Mouse (Mus musculus) liver, embryonic 15.5 days (tissue): ENCODE data around the gene Cacna2d4. TPM values are rescaled to one million over a fixed set of nuclear protein-coding genes. Genes with fewer than 3 reads are reported as not detected.
A peak's percentile ranks its signal among the peaks of the same experiment; 100 is the strongest.
"Not testable (repeated sequence)": the region's sequence is repeated elsewhere in the genome, so short reads cannot be mapped to it uniquely, and the experiment has no call there.

Experiments used
- ATAC-seq: fragments of 200-750 bp; cut with Nextera tagmentation; 2 replicates; pipeline ENCODE4 v1.8.0; 2017; ENCODE audit warnings: moderate number of reproducible peaks, mild to moderate bottlenecking, moderate library complexity; ENCODE audit not compliant: insufficient read depth
- H3K27ac ChIP-seq: fragments of 300-500 bp; sonication (generic); replicated peaks from 2 replicates; pipeline ENCODE4 v1.5.1; 2015; ENCODE audit warnings: mild to moderate bottlenecking, inconsistent platforms
- H3K27me3 ChIP-seq: fragments of 300-500 bp; sonication (generic); 2 replicates; pipeline ENCODE4 v1.6.1; 2015; ENCODE audit warnings: mild to moderate bottlenecking, inconsistent platforms
- H3K36me3 ChIP-seq: fragments of 300-500 bp; sonication (generic); replicated peaks from 2 replicates; pipeline ENCODE4 v1.6.1; 2015; ENCODE audit warnings: moderate library complexity, mild to moderate bottlenecking, inconsistent platforms
- H3K4me1 ChIP-seq: fragments of 300-500 bp; sonication (generic); replicated peaks from 2 replicates; pipeline ENCODE4 v1.6.1; 2015; ENCODE audit warnings: inconsistent platforms
- H3K4me2 ChIP-seq: fragments of 300-500 bp; sonication (generic); 2 replicates; pipeline ENCODE4 v1.6.1; 2015; ENCODE audit warnings: moderate library complexity, mild to moderate bottlenecking, inconsistent platforms
- H3K4me3 ChIP-seq: fragments of 300-500 bp; sonication (generic); replicated peaks from 2 replicates; pipeline ENCODE4 v1.5.1; 2015; ENCODE audit warnings: mild to moderate bottlenecking, inconsistent platforms
- H3K9ac ChIP-seq: fragments of 300-500 bp; sonication (generic); 2 replicates; pipeline ENCODE4 v1.6.1; 2015; ENCODE audit warnings: moderate library complexity, mild to moderate bottlenecking, inconsistent platforms
- H3K9me3 ChIP-seq: fragments of 300-500 bp; sonication (generic); replicated peaks from 2 replicates; pipeline ENCODE4 v1.6.1; 2016; ENCODE audit warnings: inconsistent platforms
- WGBS: fragments of 180-500 bp; shearing (Covaris S2); methylation state at CpG from one replicate; pipeline ENCODE4 v1.1.7; 2015; ENCODE audit warnings: mixed read lengths; ENCODE audit not compliant: insufficient replicate concordance; 5-methylcytosine and 5-hydroxymethylcytosine counted together
- polyA plus RNA-seq: library from polyadenylated mRNA; unstranded; fragments of >200 nt; fragmentation: Nextera tagmentation; extraction: Ambion mirVana; gene quantifications from 2 replicates; pipeline ENCODE4 v1.2.1, GENCODE M21; 2015

Cacna2d4 gene
- polyA plus RNA-seq, 1 experiment from 2014 or later = not detected

DNA sequence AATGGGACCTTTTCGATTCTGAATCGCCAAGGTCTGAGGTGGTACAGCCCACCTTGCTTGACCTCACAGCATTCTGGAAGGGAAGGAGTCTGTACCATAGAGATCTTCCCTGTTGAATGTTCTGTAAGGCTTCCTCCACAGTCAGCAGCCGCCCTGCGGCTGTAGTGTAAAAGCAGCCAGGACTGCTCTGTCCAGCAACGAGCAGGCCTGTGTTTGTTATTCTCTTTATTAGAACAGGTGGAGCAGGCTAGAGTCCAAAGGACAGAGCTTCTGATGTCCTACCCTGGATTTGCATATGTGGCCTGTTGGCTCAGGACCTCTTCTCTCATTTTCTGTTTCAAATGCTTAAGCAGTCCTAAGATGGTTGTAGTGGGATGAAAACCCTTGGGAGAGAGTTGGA is 36.0 kb upstream of the Cacna2d4 start:
- WGBS = 75% methylated on average over 5 of the region's 5 CpGs
- Histone ChIP-seq H3K9ac (no peak overlapping the region), H3K4me2 (no peak overlapping the region), H3K9me3 (no peaks in the 10 kb centered on the region), H3K27ac (no peak overlapping the region), H3K4me1 (no peaks in the 10 kb centered on the region), H3K36me3 (no peaks in the 10 kb centered on the region), H3K27me3 (no peaks in the 10 kb centered on the region), H3K4me3 (no peak overlapping the region)
- ATAC-seq = peak; percentile 74

DNA sequence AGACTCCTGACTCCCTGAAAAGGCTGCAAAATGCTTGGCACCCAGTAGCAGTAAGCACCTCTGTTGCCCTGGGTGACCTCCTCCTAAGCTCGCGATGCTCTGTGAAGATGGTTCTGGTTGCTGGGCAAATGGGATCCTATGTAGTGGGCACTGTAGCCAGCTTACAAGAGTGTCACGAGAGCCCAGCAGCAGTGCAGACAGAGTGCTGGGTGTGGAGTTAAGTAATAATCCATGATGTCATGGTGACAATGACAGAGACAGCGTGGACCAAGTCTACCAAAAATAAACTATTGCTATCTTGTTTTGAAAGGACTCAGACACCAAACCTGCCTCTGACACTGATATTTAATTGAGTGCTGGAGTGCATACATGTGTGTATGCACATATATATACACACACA is 34.8 kb upstream of the Cacna2d4 start:
- no peak overlapping the region for H3K27ac ChIP-seq
- WGBS = 76% methylated on average over 4 of the region's 4 CpGs

DNA sequence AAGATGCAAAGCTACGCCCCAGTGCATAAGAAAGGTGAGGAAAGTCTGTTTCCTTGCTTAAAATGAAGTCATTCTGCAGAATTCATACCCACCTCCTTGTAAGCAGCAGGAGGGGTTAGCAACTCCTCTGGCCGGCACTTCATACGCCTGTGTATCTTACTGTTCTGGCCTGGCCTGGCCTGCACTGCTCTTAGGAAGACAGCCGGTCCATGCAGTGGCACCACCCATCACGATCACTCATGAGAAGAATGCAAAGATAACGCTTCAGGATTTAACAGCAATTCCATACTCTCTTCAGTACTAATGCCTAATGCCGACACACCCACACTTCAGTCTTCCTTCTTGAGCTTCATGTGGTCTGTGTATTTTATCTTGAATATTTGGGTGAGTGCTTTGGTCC is 32.0 kb upstream of the Cacna2d4 start:
- H3K9me3 ChIP-seq = no peaks in the 10 kb centered on the region

More for the DNA sequence above, 34.8 kb upstream of the Cacna2d4 start:
- no peaks in the 10 kb centered on the region for H3K36me3 ChIP-seq
- no peak overlapping the region for H3K9ac ChIP-seq
- H3K4me3 ChIP-seq = no peak overlapping the region
- H3K4me1 ChIP-seq = no peaks in the 10 kb centered on the region
- no peak for ATAC-seq
- no peaks in the 10 kb centered on the region for H3K27me3 ChIP-seq
- H3K9me3 ChIP-seq = no peaks in the 10 kb centered on the region
- no peak overlapping the region for H3K4me2 ChIP-seq

DNA sequence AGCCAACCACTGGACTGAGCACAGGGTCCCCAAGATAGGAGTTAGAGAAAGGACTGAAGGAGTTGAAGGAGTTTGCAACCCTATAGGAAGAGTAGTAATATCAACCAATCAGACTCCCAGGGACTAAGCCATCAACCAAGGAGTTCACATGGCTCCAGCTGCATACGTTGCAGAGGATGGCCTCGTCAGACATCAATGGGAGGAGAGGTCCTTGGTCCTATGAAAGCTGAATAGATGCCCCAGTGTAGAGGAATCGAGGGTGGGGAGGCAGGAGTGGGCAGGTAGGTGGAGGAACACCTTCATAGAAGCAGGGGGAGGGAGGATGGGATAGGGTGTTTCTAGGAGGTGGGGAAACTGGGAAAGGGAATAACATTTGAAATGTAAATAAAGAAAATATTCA is 31.4 kb upstream of the Cacna2d4 start:
- Histone ChIP-seq H3K4me3 (no peak overlapping the region), H3K36me3 (no peaks in the 10 kb centered on the region), H3K9me3 (no peaks in the 10 kb centered on the region), H3K4me2 (no peak overlapping the region), H3K4me1 (no peaks in the 10 kb centered on the region), H3K9ac (no peak overlapping the region), H3K27me3 (no peaks in the 10 kb centered on the region), H3K27ac (no peak overlapping the region)
- whole genome bisulfite sequencing = 70% methylated on average over 3 of the region's 3 CpGs
- no peak for ATAC-seq

More for the DNA sequence above, 32.0 kb upstream of the Cacna2d4 start:
- 73% methylated on average over 7 of the region's 7 CpGs for WGBS
- no peak overlapping the region for H3K4me3 ChIP-seq
- no peaks in the 10 kb centered on the region for H3K4me1 ChIP-seq
- no peaks in the 10 kb centered on the region for H3K27me3 ChIP-seq
- no peaks in the 10 kb centered on the region for H3K36me3 ChIP-seq
- no peak for ATAC-seq
- no peak overlapping the region for H3K27ac ChIP-seq
- no peak overlapping the region for H3K9ac ChIP-seq
- H3K4me2 ChIP-seq = no peak overlapping the region

DNA sequence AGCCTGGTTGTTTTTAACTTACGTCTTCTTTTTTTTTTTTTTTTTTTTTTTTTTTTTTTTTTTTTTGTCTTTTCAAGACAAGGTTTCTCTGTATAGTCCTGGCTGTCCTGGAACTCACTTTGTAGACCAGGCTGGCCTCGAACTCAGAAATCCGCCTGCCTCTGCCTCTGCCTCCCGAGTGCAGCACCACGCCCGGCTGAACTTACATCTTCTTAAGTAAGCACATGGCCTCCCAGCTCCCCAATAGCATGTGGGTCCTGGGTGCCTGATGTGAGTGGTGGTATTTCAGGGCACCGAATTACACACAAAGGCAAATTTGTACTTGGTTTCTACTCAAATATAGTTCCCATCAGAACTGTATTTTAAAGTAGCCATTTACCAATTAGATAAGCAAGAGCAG is 30.3 kb upstream of the Cacna2d4 start:
- not testable (repeated sequence) for H3K27ac ChIP-seq, H3K4me3 ChIP-seq, H3K9ac ChIP-seq, H3K27me3 ChIP-seq, H3K36me3 ChIP-seq, H3K4me1 ChIP-seq, H3K4me2 ChIP-seq, ATAC-seq, H3K9me3 ChIP-seq
- WGBS = 75% methylated on average over 7 of the region's 7 CpGs

DNA sequence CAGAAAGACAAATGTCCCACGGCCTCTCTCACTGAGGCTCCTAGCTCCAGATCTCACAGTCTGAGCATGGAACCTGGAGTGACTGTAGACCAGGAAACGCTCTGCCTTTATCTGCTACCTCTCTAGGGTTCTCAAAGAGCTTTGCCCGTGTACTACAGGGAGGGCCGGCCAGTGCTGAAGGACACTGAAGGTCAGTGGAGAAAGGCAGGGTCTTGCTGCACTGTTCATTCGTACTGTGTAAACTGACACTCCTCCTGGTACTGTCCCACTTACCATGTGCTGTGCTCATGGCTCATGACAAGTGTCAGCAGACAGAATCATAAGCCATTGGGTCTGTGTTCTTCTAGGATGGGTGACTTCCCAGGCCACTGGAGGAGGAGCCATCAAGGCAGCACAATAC is 23.0 kb upstream of the Cacna2d4 start:
- 71% methylated on average over 5 of the region's 5 CpGs for WGBS
- Histone ChIP-seq H3K9ac (no peak overlapping the region), H3K36me3 (peaks cover 18% of the 10 kb centered on the region), H3K9me3 (no peaks in the 10 kb centered on the region), H3K4me1 (no peaks in the 10 kb centered on the region), H3K27me3 (no peaks in the 10 kb centered on the region), H3K4me3 (no peak overlapping the region), H3K27ac (no peak overlapping the region), H3K4me2 (no peak overlapping the region)
- no peak for ATAC-seq

DNA sequence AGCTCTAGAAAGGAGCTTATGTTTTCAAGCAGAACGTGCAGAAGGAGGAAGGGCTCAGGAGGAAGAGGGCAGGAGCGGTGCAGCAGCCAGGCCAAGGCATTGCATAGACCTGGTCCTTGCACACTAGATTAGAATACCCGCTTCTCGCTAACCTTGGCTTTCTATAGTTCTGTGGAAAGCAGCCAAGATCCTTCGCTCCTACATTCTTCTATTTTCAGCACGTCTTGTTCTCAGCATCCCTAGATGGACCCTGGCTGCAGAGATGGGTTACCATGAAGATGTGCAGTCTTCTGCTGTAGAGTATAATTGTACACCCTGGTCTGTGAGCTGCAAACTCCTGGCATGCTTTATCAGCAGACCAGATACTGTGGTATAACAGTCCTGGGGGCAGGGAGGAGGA is 22.1 kb upstream of the Cacna2d4 start:
- H3K27ac ChIP-seq = no peak overlapping the region
- H3K9ac ChIP-seq = no peak overlapping the region
- no peak overlapping the region for H3K4me2 ChIP-seq
- H3K4me3 ChIP-seq = no peak overlapping the region
- no peaks in the 10 kb centered on the region for H3K27me3 ChIP-seq
- no peaks in the 10 kb centered on the region for H3K9me3 ChIP-seq
- H3K4me1 ChIP-seq = no peaks in the 10 kb centered on the region
- peaks cover 18% of the 10 kb centered on the region for H3K36me3 ChIP-seq
- 72% methylated on average over 6 of the region's 6 CpGs for WGBS
- no peak for ATAC-seq

DNA sequence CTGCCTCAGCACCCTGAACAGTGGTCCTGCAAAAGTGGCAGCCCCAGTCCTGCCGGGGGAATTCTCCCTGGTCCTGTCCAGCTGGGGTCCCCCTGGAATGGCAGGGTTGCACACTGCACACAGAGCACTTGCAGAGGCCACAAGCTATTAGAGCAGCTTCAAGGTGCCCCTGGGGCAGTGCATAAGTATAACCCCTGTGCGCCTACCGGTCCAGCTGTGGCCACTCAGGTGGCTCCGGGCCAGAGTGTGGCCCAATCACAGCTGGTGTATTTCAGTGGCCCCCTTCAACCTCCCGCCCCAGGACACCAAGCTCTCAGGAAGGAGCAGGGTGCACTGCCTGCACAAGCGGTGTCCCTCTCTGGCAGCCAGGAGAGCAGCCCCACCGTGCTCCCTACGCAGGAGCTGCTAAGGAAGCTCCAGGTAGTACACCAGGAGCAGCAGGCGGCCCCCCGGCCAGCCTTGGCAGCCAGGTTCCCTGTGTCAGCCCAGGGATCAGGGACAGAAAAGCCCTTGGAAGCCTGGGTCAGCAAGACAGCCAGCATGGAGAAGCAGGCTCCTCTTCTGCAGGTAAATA is 21.2 kb upstream of the Cacna2d4 start:
- Histone ChIP-seq H3K27me3 (no peaks in the 10 kb centered on the region), H3K4me2 (no peak overlapping the region), H3K4me3 (no peak overlapping the region), H3K4me1 (no peaks in the 10 kb centered on the region), H3K27ac (no peak overlapping the region), H3K36me3 (peaks cover 18% of the 10 kb centered on the region), H3K9me3 (no peaks in the 10 kb centered on the region), H3K9ac (no peak overlapping the region)
- no peak for ATAC-seq
- 76% methylated on average over 10 of the region's 10 CpGs for WGBS

DNA sequence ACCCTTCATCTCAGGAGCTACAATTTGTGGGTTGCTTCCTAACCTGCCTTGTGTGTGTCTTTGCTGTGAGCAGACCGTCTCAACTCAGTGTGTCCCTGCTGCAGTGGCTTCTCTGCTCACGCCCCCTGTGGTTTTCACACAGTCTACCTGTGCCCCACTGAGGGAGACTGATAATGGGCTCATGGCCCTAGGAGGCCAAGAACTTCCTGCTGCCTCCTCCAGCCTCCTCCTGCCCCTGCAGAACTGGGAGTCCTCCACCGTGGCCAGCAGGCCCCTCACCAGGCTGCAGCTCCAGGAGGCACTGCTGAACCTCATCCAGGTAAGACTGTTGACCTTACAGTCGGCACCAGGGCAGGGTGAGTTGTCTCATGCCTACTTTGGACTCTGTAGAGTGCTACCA is 18.7 kb upstream of the Cacna2d4 start:
- Histone ChIP-seq H3K4me2 (no peak overlapping the region), H3K27me3 (no peaks in the 10 kb centered on the region), H3K4me1 (no peaks in the 10 kb centered on the region), H3K4me3 (no peak overlapping the region), H3K36me3 (peaks cover 23% of the 10 kb centered on the region), H3K9me3 (no peaks in the 10 kb centered on the region), H3K9ac (no peak overlapping the region), H3K27ac (no peak overlapping the region)
- ATAC-seq = no peak
- 33% methylated on average over 4 of the region's 4 CpGs for WGBS

DNA sequence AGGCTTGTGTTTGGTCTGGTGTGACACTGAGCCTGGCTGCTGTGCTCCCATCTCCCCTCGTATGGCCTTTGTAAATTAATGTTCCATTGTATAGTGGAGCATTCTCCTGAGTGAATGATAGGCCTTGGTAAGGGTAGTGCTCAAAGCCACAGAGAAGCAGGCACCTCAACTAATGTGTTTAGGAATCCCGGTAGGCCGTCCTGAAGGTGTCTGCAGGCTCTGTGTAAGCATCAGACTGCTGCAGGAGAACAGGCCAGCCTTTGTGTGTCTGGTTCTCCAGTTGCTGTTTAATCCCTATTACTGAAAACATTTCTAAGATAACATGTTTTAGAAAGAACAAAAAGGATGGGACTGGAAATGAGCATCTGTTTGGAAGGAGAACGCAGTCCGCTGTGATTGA is 17.7 kb upstream of the Cacna2d4 start:
- Histone ChIP-seq H3K36me3 (peaks cover 14% of the 10 kb centered on the region), H3K9me3 (no peaks in the 10 kb centered on the region), H3K27me3 (no peaks in the 10 kb centered on the region), H3K27ac (no peak overlapping the region), H3K4me1 (no peaks in the 10 kb centered on the region), H3K4me2 (no peak overlapping the region), H3K9ac (no peak overlapping the region), H3K4me3 (no peak overlapping the region)
- 75% methylated on average over 5 of the region's 5 CpGs for WGBS
- no peak for ATAC-seq

DNA sequence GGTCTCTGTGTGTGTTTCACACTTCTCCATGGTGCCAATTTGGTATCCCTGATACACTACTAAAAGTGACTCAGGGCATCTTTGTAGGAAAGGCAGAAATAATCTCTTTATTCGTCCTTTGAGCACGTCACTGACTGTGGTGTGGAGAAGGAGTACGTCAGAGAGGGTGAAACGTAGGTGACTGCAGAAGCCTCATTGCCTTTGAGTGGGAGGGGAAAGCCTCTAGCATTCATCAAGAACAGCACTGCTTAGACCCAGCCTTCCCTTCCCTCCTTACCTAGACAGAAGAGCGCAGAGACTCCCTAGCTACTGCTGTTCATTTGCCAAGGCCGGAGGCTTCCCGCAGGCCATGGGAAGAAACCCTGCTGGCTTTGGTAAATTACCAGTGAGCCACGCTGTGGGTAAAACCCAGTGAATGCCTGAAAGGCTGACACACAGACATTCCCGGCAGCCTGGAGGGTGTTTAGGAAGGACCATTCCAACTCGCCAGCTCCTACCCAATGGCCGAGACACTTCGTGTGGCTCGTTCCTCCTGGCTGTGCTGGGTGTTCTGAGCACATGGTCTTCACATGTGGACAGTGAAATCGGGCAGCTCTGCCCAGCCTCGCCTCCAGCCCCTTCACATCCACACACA is 17.0 kb upstream of the Cacna2d4 start:
- Histone ChIP-seq H3K27ac (no peak overlapping the region), H3K4me3 (no peak overlapping the region), H3K4me2 (no peak overlapping the region), H3K9ac (no peak overlapping the region), H3K27me3 (no peaks in the 10 kb centered on the region), H3K36me3 (peaks cover 13% of the 10 kb centered on the region; the same call in 1 of the 2 replicates), H3K4me1 (no peaks in the 10 kb centered on the region), H3K9me3 (no peaks in the 10 kb centered on the region)
- 77% methylated on average over 15 of the region's 15 CpGs for WGBS
- ATAC-seq = no peak

DNA sequence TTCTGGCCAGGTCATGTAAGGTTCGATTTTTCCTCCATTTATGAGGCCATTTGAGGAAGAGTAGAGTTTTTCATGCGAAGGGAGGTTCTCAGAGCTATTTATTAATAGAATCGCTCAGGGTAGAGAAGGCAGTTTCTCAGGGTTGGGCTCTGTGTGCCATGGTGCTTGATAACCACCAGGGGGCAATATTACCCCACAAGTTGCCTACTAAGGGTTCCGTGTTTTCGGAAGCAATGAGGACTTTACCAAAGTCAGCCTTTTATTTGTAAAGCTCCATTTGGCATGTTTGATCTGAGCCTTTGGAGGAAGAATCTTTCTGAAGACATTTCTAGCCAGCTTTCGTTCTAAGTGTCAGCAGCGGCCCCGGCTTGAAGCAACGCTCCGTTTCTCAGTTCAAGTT is 16.0 kb upstream of the Cacna2d4 start:
- Histone ChIP-seq H3K4me2 (no peak overlapping the region), H3K9me3 (no peaks in the 10 kb centered on the region), H3K9ac (no peak overlapping the region), H3K27me3 (no peaks in the 10 kb centered on the region), H3K36me3 (0 out of 2 replicates have a peak, but pooled peaks cover 6% of the 10 kb centered on the region), H3K4me1 (no peaks in the 10 kb centered on the region), H3K4me3 (no peak overlapping the region), H3K27ac (no peak overlapping the region)
- ATAC-seq = no peak
- 46% methylated on average over 10 of the region's 10 CpGs for WGBS
